24 mouse cellular contexts compared by ENCODE assay signal in genomic region chr2:125774846-125775245, GRCm38 (mm10). TPM values are rescaled to one million over a fixed set of nuclear protein-coding genes. Genes with fewer than 3 reads are reported as not detected.
"Had no signal": no experiment of that assay in that cellular context is flagged by ENCODE, and none has a peak within 500 bp of the region (broad histone marks: within the 10 kb centered on the region; RNA-seq: fewer than 3 reads in every experiment).

No protein-coding gene starts in this region.

- H3K9me3 ChIP-seq: kidney, embryonic 15.5 days; limb, embryonic 10.5 days; limb, embryonic 13.5 days; lung, embryonic 15.5 days; midbrain, embryonic 10.5 days; midbrain, embryonic 13.5 days; neural tube, embryonic 13.5 days; stomach, embryonic 15.5 days had no signal

- H3K27ac ChIP-seq: kidney, embryonic 15.5 days; limb, embryonic 10.5 days; limb, embryonic 13.5 days; liver, embryonic 14.5 days; lung, embryonic 15.5 days; midbrain, embryonic 10.5 days; midbrain, embryonic 13.5 days; neural tube, embryonic 13.5 days; stomach, embryonic 15.5 days had no signal

- H3K4me2 ChIP-seq: kidney, embryonic 15.5 days; limb, embryonic 13.5 days; lung, embryonic 15.5 days; midbrain, embryonic 13.5 days; neural tube, embryonic 13.5 days; stomach, embryonic 15.5 days had no signal

- ATAC-seq: liver, postnatal 0 days; midbrain, embryonic 13.5 days; midbrain, embryonic 16.5 days had no signal

- H3K27me3 ChIP-seq: kidney, embryonic 15.5 days; limb, embryonic 13.5 days; lung, embryonic 15.5 days; midbrain, embryonic 13.5 days; neural tube, embryonic 13.5 days; stomach, embryonic 15.5 days had no signal

- H3K9ac ChIP-seq: kidney, embryonic 15.5 days; limb, embryonic 13.5 days; liver, embryonic 14.5 days; liver, postnatal 0 days; lung, embryonic 15.5 days; midbrain, embryonic 13.5 days; neural tube, embryonic 13.5 days; stomach, embryonic 15.5 days had no signal

- H3K4me1 ChIP-seq: limb, embryonic 10.5 days; limb, embryonic 13.5 days; lung, embryonic 15.5 days; midbrain, embryonic 10.5 days; stomach, embryonic 15.5 days had no signal

- H3K4me3 ChIP-seq: kidney, embryonic 15.5 days; limb, embryonic 10.5 days; limb, embryonic 13.5 days; lung, embryonic 15.5 days; midbrain, embryonic 10.5 days; midbrain, embryonic 13.5 days; myocyte; neural tube, embryonic 13.5 days; stomach, embryonic 15.5 days had no signal

- DNase-seq: kidney, adult 11 months; kidney, adult 8-10 months; kidney, postnatal 14 days; kidney, postnatal 4 days; liver; liver, postnatal 0 days; lung, postnatal 10 days; lung, postnatal 36 days; retina, postnatal 1 day; right cerebral cortex, postnatal 25 days; spleen, adult 18-20 months; thymus, postnatal 25 days had no signal

RNA-seq across cellular contexts. Expression of gene Shc4, which starts 50.9 kb away (rescaled TPM):
- total RNA-seq: monocyte, adult 5-6 weeks had no signal
